Mouse (Mus musculus) regulatory T cell (primary cell): Measurements from ENCODE around the gene Pcx.

Source experiments
- in situ Hi-C: fragments of 300-600 bp; cut with MboI, MseI; formaldehyde crosslinking; loops from one replicate; pipeline ENCODE4 v1.15.1; 2025; ENCODE audit warnings: high pct_unique_total_duplicates

The Pcx gene

GRCm38 (mm10) chr19:4509986-4510963 is at the start of gene Pcx:
Gene Pcx (plus strand): TSS chr19:4510472.
- in situ Hi-C loops = no loop called here

GRCm38 (mm10) chr19:4461981-4462380 is 48.3 kb upstream of the Pcx start:
- in situ Hi-C loops = no loop called here

- in situ Hi-C loops = no loop called here
Observed at GRCm38 (mm10) chr19:4464666-4465065, 45.6 kb upstream of the Pcx start.

GRCm38 (mm10) chr19:4468363-4468762 is 41.9 kb upstream of the Pcx start:
- in situ Hi-C loops = no loop called here

GRCm38 (mm10) chr19:4473549-4473948 is 36.7 kb upstream of the Pcx start:
- in situ Hi-C loops = no loop called here

GRCm38 (mm10) chr19:4474739-4475138 is 35.5 kb upstream of the Pcx start:
- in situ Hi-C loops = no loop called here

GRCm38 (mm10) chr19:4475224-4475925 is 34.9 kb upstream of the Pcx start:
- in situ Hi-C loops = no loop called here

GRCm38 (mm10) chr19:4476601-4477257 is 33.5 kb upstream of the Pcx start:
- in situ Hi-C loops = no loop called here

- in situ Hi-C loops = no loop called here
Observed at GRCm38 (mm10) chr19:4477345-4478189, 32.7 kb upstream of the Pcx start, which contains the start of gene Syt12. Gene Syt12 (minus strand): TSS chr19:4477447.

GRCm38 (mm10) chr19:4478190-4478516 is 32.1 kb upstream of the Pcx start:
- in situ Hi-C loops = no loop called here

- in situ Hi-C loops = no loop called here
Observed at GRCm38 (mm10) chr19:4480041-4480440, 30.2 kb upstream of the Pcx start.

- in situ Hi-C loops = no loop called here
Observed at GRCm38 (mm10) chr19:4481326-4481725, 28.9 kb upstream of the Pcx start.

- in situ Hi-C loops = no loop called here
Observed at GRCm38 (mm10) chr19:4482111-4482859, 28.0 kb upstream of the Pcx start.

GRCm38 (mm10) chr19:4485006-4485405 is 25.3 kb upstream of the Pcx start:
- in situ Hi-C loops = no loop called here

- in situ Hi-C loops = no loop called here
Observed at GRCm38 (mm10) chr19:4487877-4488276, 22.4 kb upstream of the Pcx start.

GRCm38 (mm10) chr19:4491080-4491695 is 19.1 kb upstream of the Pcx start:
- in situ Hi-C loops = no loop called here

GRCm38 (mm10) chr19:4492526-4493296 is 17.6 kb upstream of the Pcx start:
- in situ Hi-C loops = no loop called here

GRCm38 (mm10) chr19:4494707-4495106 is 15.6 kb upstream of the Pcx start:
- in situ Hi-C loops = no loop called here

GRCm38 (mm10) chr19:4495814-4496213 is 14.5 kb upstream of the Pcx start:
- in situ Hi-C loops = no loop called here
